Mouse (Mus musculus): ENCODE data around the gene Dpp8.

- no peak for TF ChIP-seq POLR2A (IDR thresholded peaks at IDR 0.05; ENCODE audit: insufficient read depth, low read depth, low read length)
- no peak for TF ChIP-seq CTCF (IDR thresholded peaks at IDR 0.05; ENCODE audit: insufficient read depth, low read depth, low read length)
These were observed 68.9 kb downstream of the Dpp8 start, which contains the start of gene Igdcc4 for GRCm38 (mm10) chr9:65100991-65101685.

Measured in olfactory bulb, adult 2 months (tissue).